Mouse (Mus musculus): ENCODE measurements at regions not wholly inside any gene's neighbourhood (a gene's known extent, or its start where the extent isn't known, plus 50 kb on each side); places are given as distances from the start of the nearest gene placed in this dataset.

DNA sequence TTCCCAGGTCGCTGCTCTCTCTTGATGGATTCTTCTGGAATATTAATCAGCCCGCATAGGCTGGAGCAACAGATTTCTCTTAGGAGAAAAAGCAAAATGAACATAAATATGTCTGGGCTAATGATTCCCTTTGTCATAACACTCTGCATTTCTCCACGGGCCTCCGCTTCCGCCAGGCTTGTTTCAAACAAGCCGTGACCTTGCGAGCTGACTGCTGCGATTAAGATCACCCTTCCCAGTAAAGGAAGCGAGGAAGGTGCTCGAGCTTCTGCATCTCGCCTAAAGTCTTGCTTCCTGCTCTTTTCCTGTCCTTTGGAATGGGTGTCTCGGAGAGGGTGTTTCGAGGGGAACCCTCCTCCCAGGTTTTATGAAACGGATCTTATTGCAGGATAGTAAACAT is 216.3 kb upstream of the Tle3 start:
- no peak overlapping the region for H3K4me2 ChIP-seq (ENCODE audit: low read depth, low read length)
- no peak overlapping the region for H3K4me3 ChIP-seq (ENCODE audit: low read length)
- no peak overlapping the region for H3K27ac ChIP-seq (ENCODE audit: low read length)
- 41% methylated on average over 14 of the region's 14 CpGs for WGBS
- no peaks in the 10 kb centered on the region for H3K9me3 ChIP-seq (ENCODE audit: control insufficient read depth, low read length)
- no peaks in the 10 kb centered on the region for H3K36me3 ChIP-seq (ENCODE audit: control insufficient read depth, insufficient read depth, low read length)
- peaks cover 4% of the 10 kb centered on the region; the same call in 1 of the 2 replicates for H3K27me3 ChIP-seq (ENCODE audit: control insufficient read depth, insufficient read depth, low read depth, low read length)
- peaks cover 32% of the 10 kb centered on the region for H3K4me1 ChIP-seq (replicated peaks; ENCODE audit: control insufficient read depth, insufficient read depth, low read length)
- no peak for ATAC-seq (ENCODE audit: low read depth)
- H3K9ac ChIP-seq (ENCODE audit: low read length): no peak overlapping the region

DNA sequence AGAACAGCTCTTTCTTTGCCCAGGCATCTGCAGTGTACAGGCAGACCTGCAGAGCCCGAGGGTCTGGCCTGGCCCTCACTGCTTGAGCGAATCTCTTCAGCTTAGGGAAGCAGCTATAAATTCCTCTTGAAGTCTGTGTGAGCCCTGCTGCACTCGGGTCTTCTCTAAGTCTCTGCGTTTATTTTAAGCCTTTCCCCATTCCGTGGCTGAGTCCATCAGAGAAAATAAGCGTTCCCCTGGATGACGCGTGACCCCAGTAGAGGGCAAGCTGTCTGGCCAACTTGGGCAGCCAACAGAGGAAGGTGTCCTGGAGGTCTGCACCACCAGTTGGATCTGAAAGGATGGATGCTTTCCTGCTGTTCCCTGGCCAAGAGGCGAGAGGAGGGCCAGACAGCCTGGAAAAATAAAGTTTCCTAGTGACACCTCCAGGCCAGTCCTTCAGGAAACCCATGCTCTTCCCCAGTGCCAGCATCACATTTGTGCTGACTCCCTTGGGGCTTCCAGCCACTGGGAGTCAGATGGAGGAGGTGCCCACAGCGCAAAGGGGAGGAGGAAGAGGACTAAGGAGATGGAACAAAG is 213.9 kb upstream of the Tle3 start:
- Histone ChIP-seq H3K27ac (ENCODE audit: low read length) (peak overlapping the region; percentile 74; the same call in 1 of the 2 replicates), H3K4me1 (replicated peaks; ENCODE audit: control insufficient read depth, insufficient read depth, low read length) (peaks cover 27% of the 10 kb centered on the region), H3K27me3 (ENCODE audit: control insufficient read depth, insufficient read depth, low read depth, low read length) (peaks cover 7% of the 10 kb centered on the region; the same call in 1 of the 2 replicates), H3K9me3 (ENCODE audit: control insufficient read depth, low read length) (no peaks in the 10 kb centered on the region), H3K36me3 (ENCODE audit: control insufficient read depth, insufficient read depth, low read length) (no peaks in the 10 kb centered on the region), H3K9ac (ENCODE audit: low read length) (no peak overlapping the region), H3K4me3 (ENCODE audit: low read length) (no peak overlapping the region), H3K4me2 (ENCODE audit: low read depth, low read length) (no peak overlapping the region)
- peak; percentile 28 for ATAC-seq (ENCODE audit: low read depth)
- WGBS: 34% methylated on average over 10 of the region's 10 CpGs

DNA sequence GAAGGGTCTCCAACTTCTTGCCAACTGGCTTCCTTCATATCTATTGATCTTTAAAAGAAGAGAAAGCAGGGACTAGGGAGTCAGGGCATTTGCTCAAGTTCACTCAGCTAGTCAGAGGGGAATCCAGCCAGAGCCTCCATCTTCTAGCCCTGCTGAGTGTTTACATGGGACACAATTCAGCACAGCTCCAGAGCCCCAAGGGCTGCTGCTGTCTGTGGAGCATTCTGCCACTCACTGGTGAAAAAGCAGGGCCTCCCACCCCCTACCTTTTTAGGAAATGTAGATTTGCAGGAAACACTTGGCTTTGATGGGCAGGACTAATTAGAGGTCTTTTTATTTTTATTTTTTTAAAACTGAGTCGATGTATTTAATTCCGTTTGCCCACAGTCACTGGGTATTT is 213.0 kb upstream of the Tle3 start:
- Histone ChIP-seq H3K4me1 (replicated peaks; ENCODE audit: control insufficient read depth, insufficient read depth, low read length) (peaks cover 30% of the 10 kb centered on the region), H3K27me3 (ENCODE audit: control insufficient read depth, insufficient read depth, low read depth, low read length) (peaks cover 7% of the 10 kb centered on the region; the same call in 1 of the 2 replicates)
- 63% methylated on average over 2 of the region's 2 CpGs for WGBS

DNA sequence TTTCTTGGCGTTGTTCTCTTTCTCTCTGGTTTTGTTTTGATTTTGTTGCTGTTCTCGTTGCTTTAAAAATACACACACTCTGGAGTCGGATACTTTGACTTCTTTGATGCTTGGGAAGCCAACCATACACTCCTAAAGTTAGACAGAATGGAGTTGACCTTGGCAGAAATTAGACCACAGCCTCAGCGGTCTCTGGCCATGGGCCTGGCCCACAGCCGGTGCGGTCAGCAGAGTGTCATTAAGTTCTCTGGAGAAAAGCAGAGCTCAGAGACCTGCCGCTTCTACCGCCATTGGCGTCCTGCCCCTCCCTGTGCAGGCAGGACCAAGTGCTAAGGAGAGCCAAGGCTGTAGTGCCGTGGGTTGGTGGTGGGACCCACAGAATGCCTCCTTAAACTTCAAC is 212.6 kb upstream of the Tle3 start:
- Histone ChIP-seq H3K9ac (ENCODE audit: low read length) (no peak overlapping the region), H3K36me3 (ENCODE audit: control insufficient read depth, insufficient read depth, low read length) (no peaks in the 10 kb centered on the region), H3K9me3 (ENCODE audit: control insufficient read depth, low read length) (no peaks in the 10 kb centered on the region), H3K4me1 (replicated peaks; ENCODE audit: control insufficient read depth, insufficient read depth, low read length) (peaks cover 33% of the 10 kb centered on the region), H3K27me3 (ENCODE audit: control insufficient read depth, insufficient read depth, low read depth, low read length) (peaks cover 7% of the 10 kb centered on the region; the same call in 1 of the 2 replicates), H3K4me2 (ENCODE audit: low read depth, low read length) (no peak overlapping the region), H3K4me3 (ENCODE audit: low read length) (no peak overlapping the region), H3K27ac (ENCODE audit: low read length) (no peak overlapping the region)
- WGBS: 50% methylated on average over 10 of the region's 10 CpGs
- ATAC-seq (ENCODE audit: low read depth): 0 out of 2 replicates have a peak, but pooled peaks have one; percentile 8

More for the DNA sequence above, 213.0 kb upstream of the Tle3 start:
- H3K36me3 ChIP-seq (ENCODE audit: control insufficient read depth, insufficient read depth, low read length): no peaks in the 10 kb centered on the region
- no peak overlapping the region for H3K9ac ChIP-seq (ENCODE audit: low read length)
- H3K4me2 ChIP-seq (ENCODE audit: low read depth, low read length): no peak overlapping the region
- no peaks in the 10 kb centered on the region for H3K9me3 ChIP-seq (ENCODE audit: control insufficient read depth, low read length)
- no peak overlapping the region for H3K4me3 ChIP-seq (ENCODE audit: low read length)
- no peak for ATAC-seq (ENCODE audit: low read depth)
- peak overlapping the region; percentile 74 for H3K27ac ChIP-seq (ENCODE audit: low read length)

DNA sequence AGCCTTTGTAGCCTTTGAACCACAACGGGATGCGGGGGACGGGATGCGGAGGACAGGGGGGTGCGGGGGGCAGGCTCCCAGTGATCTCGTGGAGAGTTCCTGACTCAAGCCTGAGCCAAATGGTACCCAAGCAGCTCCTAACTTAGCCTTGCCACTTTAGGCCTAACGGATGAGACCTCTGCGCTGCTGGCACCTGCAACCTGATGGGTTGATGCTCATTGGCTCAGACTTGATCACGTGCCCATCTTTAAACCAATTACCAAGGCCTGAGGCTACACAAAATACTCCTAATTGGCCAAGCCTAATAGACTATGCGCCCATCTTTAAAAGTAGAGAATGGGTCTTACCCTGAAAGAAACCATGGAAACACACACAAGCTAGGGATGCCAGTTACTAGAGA is 209.3 kb upstream of the Tle3 start:
- Histone ChIP-seq H3K4me2 (ENCODE audit: low read depth, low read length) (no peak overlapping the region), H3K4me3 (ENCODE audit: low read length) (no peak overlapping the region), H3K9me3 (ENCODE audit: control insufficient read depth, low read length) (no peaks in the 10 kb centered on the region), H3K9ac (ENCODE audit: low read length) (no peak overlapping the region), H3K36me3 (ENCODE audit: control insufficient read depth, insufficient read depth, low read length) (no peaks in the 10 kb centered on the region), H3K4me1 (replicated peaks; ENCODE audit: control insufficient read depth, insufficient read depth, low read length) (peaks cover 58% of the 10 kb centered on the region), H3K27ac (ENCODE audit: low read length) (no peak overlapping the region), H3K27me3 (ENCODE audit: control insufficient read depth, insufficient read depth, low read depth, low read length) (peaks cover 5% of the 10 kb centered on the region; the same call in 1 of the 2 replicates)
- no peak for ATAC-seq (ENCODE audit: low read depth)
- WGBS: 92% methylated on average over 10 of the region's 10 CpGs

DNA sequence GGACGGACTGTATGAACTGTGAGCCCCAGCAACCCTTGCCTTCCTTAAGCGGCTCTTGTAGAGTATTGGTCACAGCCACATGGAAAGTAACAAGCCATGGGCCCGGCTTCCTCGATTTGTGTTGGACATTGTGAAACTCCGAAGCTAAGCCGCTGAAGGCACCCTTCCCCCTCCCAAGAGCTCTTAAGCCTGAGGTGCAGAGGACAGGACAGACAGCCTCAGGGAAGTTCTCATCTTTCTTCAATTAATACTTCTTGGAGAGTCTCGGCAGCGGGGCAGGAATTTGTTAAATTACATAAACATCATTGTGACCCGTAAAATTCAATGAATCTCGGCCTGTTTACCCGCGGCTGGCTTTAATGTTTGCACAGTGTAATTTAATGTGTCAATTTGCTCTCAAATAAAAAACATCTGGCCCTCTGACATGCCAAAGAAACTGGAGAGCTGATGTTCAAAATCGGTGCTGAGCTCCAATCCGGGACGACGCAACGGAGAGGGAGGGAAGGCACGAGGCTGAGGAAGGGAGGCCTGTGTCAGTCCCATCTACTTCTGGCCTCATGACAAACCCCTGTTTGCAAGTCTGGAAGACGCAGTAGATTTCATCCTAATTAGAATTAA is 208.4 kb upstream of the Tle3 start:
- Histone ChIP-seq H3K36me3 (ENCODE audit: control insufficient read depth, insufficient read depth, low read length) (no peaks in the 10 kb centered on the region), H3K9ac (ENCODE audit: low read length) (no peak overlapping the region), H3K27ac (ENCODE audit: low read length) (peak overlapping the region; percentile 80), H3K27me3 (ENCODE audit: control insufficient read depth, insufficient read depth, low read depth, low read length) (peaks cover 3% of the 10 kb centered on the region; the same call in 1 of the 2 replicates), H3K4me2 (ENCODE audit: low read depth, low read length) (no peak overlapping the region), H3K4me1 (replicated peaks; ENCODE audit: control insufficient read depth, insufficient read depth, low read length) (peaks cover 54% of the 10 kb centered on the region), H3K9me3 (ENCODE audit: control insufficient read depth, low read length) (no peaks in the 10 kb centered on the region), H3K4me3 (ENCODE audit: low read length) (no peak overlapping the region)
- 27% methylated on average over 19 of the region's 19 CpGs for WGBS
- peak; percentile 66 for ATAC-seq (ENCODE audit: low read depth)

DNA sequence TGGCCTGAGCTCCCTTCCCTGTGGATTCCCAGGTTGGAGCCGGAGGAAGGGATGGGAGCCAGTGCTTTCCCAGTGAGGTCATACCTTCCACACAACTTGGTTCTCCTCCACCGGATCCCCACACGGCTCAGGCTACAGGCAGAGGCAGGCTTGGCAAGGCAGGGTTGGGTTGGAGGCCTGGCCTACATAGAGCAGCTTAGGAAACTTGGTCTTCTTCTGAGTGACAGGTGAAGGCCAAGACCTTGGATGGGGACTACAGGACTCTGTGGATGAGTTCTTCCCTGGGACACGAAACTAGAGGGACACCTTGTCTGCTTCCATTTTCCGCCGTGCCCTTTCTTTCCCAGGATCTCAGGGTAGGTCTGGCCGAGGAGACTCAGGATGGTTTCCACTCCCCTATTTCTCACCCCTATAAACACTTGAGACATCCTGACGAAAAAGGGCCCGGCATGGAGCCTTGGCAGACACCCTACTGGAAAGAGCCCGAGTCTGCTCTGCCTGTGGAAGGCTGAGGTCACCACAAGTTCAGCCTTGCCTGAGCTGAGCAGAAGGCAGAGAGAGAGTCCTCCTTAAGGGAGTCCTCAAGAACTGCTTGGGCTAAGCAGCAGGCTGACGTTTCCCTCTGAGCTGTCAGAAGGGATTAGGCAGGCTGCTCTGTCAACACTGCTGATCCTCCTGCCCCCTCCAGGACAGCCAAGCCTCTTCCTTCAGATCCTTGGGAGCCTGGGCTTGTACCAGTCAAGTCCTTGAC is 207.5 kb upstream of the Tle3 start:
- Histone ChIP-seq H3K27me3 (ENCODE audit: control insufficient read depth, insufficient read depth, low read depth, low read length) (peaks cover 3% of the 10 kb centered on the region; the same call in 1 of the 2 replicates), H3K36me3 (ENCODE audit: control insufficient read depth, insufficient read depth, low read length) (no peaks in the 10 kb centered on the region), H3K4me3 (ENCODE audit: low read length) (no peak overlapping the region), H3K9ac (ENCODE audit: low read length) (no peak overlapping the region), H3K27ac (ENCODE audit: low read length) (peak overlapping the region; percentile 80), H3K9me3 (ENCODE audit: control insufficient read depth, low read length) (no peaks in the 10 kb centered on the region), H3K4me2 (ENCODE audit: low read depth, low read length) (no peak overlapping the region), H3K4me1 (replicated peaks; ENCODE audit: control insufficient read depth, insufficient read depth, low read length) (peaks cover 47% of the 10 kb centered on the region)
- peak; percentile 77 for ATAC-seq (ENCODE audit: low read depth)
- WGBS: 32% methylated on average over 11 of the region's 11 CpGs

DNA sequence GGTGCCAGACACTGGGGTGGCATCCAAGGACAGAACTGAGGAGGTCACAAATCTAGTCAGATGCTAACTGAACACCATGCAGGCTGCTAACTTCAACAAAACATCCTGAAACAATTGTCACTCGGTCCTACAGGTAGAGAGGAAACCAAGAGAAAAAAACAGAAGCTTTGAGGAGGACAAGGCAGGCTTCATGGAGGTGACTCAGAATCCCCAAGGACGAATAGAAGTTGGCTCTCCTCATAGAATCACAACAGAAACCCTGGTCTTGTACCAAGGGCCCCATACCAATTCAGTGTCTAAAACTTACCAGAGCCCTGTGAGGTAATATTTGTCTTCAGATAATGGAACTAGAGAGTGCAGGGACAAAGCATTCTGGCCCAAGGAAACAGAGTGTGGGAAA is 206.1 kb upstream of the Tle3 start:
- ATAC-seq (ENCODE audit: low read depth): no peak
- Histone ChIP-seq H3K4me1 (replicated peaks; ENCODE audit: control insufficient read depth, insufficient read depth, low read length) (peaks cover 43% of the 10 kb centered on the region), H3K4me2 (ENCODE audit: low read depth, low read length) (no peak overlapping the region), H3K4me3 (ENCODE audit: low read length) (no peak overlapping the region), H3K9ac (ENCODE audit: low read length) (no peak overlapping the region), H3K36me3 (ENCODE audit: control insufficient read depth, insufficient read depth, low read length) (no peaks in the 10 kb centered on the region), H3K9me3 (ENCODE audit: control insufficient read depth, low read length) (no peaks in the 10 kb centered on the region), H3K27ac (ENCODE audit: low read length) (peak overlapping the region; percentile 57), H3K27me3 (ENCODE audit: control insufficient read depth, insufficient read depth, low read depth, low read length) (0 out of 2 replicates have a peak, but pooled peaks cover 3% of the 10 kb centered on the region)
- 57% methylated on average over 2 of the region's 2 CpGs for WGBS
